Mouse (Mus musculus) forebrain, embryonic 14.5 days (tissue): ENCODE measurements at regions not wholly inside any gene's neighbourhood (a gene's known extent, or its start where the extent isn't known, plus 50 kb on each side); places are given as distances from the start of the nearest gene placed in this dataset.

Source experiments
- ATAC-seq: fragments of 200-750 bp; cut with Nextera tagmentation; 2 replicates; pipeline ENCODE4 v1.8.0; 2017; ENCODE audit warnings: mild to moderate bottlenecking, moderate library complexity
- DNase-seq: peaks from one replicate; pipeline ENCODE4 v3.0.0-alpha.2; 2015; ENCODE audit warnings: low spot score
- H3K27ac ChIP-seq: fragments of 300-500 bp; sonication (generic); 2 replicates; pipeline ENCODE4 v1.5.1; 2014; ENCODE audit warnings: low read depth, mild to moderate bottlenecking, control low read depth, low read length, moderate library complexity
- H3K27me3 ChIP-seq: fragments of 300-500 bp; sonication (generic); replicated peaks from 2 replicates; pipeline ENCODE4 v1.6.1; 2014; ENCODE audit warnings: low read length, control low read depth, mixed read lengths; ENCODE audit not compliant: control insufficient read depth, insufficient read depth
- H3K36me3 ChIP-seq: fragments of 300-500 bp; sonication (generic); 2 replicates; pipeline ENCODE4 v1.6.1; 2014; ENCODE audit warnings: low read length, control low read depth; ENCODE audit not compliant: control insufficient read depth, insufficient read depth
- H3K4me1 ChIP-seq: fragments of 300-500 bp; sonication (generic); 2 replicates; pipeline ENCODE4 v1.6.1; 2014; ENCODE audit warnings: antibody characterized with exemption, low read length, control low read depth; ENCODE audit not compliant: control insufficient read depth, insufficient read depth
- H3K4me2 ChIP-seq: fragments of 300-500 bp; sonication (generic); 2 replicates; pipeline ENCODE4 v1.6.1; 2014; ENCODE audit warnings: mild to moderate bottlenecking, control low read depth, low read length
- H3K4me3 ChIP-seq: fragments of 300-500 bp; sonication (generic); 2 replicates; pipeline ENCODE4 v1.5.1; 2014; ENCODE audit warnings: low read depth, low read length, control low read depth
- H3K9ac ChIP-seq: fragments of 300-500 bp; sonication (generic); 2 replicates; pipeline ENCODE4 v1.6.1; 2014; ENCODE audit warnings: mild to moderate bottlenecking, low read length, control low read depth, moderate library complexity
- H3K9me3 ChIP-seq: fragments of 300-500 bp; sonication (generic); replicated peaks from 2 replicates; pipeline ENCODE4 v1.6.1; 2016; ENCODE audit warnings: low read length, control low read depth, mixed read lengths; ENCODE audit not compliant: control insufficient read depth
- WGBS: fragments of 180-500 bp; shearing (Covaris S2); extraction: QIAGEN DNeasy Blood & Tissue Kit; methylation state at CpG from one replicate; pipeline ENCODE4 v1.1.7; 2014; 5-methylcytosine and 5-hydroxymethylcytosine counted together

- H3K4me1 ChIP-seq: no peaks in the 10 kb centered on the region
- no peaks in the 10 kb centered on the region for H3K27me3 ChIP-seq
- no peaks in the 10 kb centered on the region for H3K9me3 ChIP-seq
- no peak for DNase-seq
- no peak overlapping the region for H3K27ac ChIP-seq
- no peak overlapping the region for H3K4me3 ChIP-seq
- ATAC-seq: no peak
- H3K9ac ChIP-seq: no peak overlapping the region
- H3K36me3 ChIP-seq: no peaks in the 10 kb centered on the region
- WGBS: 84% methylated on average over 2 of the region's 2 CpGs
- no peak overlapping the region for H3K4me2 ChIP-seq
Measured at GRCm38 (mm10) chr15:52645961-52646360, 1238.7 kb upstream of the Gm7489 start.

- H3K4me2 ChIP-seq: no peak overlapping the region
- no peaks in the 10 kb centered on the region for H3K36me3 ChIP-seq
- H3K9me3 ChIP-seq: no peaks in the 10 kb centered on the region
- ATAC-seq: no peak
- H3K9ac ChIP-seq: no peak overlapping the region
- no peak for DNase-seq
- H3K27ac ChIP-seq: no peak overlapping the region
- H3K4me3 ChIP-seq: no peak overlapping the region
- H3K27me3 ChIP-seq: no peaks in the 10 kb centered on the region
- H3K4me1 ChIP-seq: no peaks in the 10 kb centered on the region
Measured at GRCm38 (mm10) chr15:52657916-52658315, 1226.8 kb upstream of the Gm7489 start.
